Mouse (Mus musculus): Measurements from ENCODE around the gene Dnajc14.

- no peak for TF ChIP-seq CTCF (IDR thresholded peaks at IDR 0.05; ENCODE audit: borderline replicate concordance, insufficient read depth, low read depth, low read length)
- TF ChIP-seq POLR2A (IDR thresholded peaks at IDR 0.05; ENCODE audit: borderline replicate concordance, insufficient read depth, low read length) = no peak
Measured at GRCm38 (mm10) chr10:128817033-128817432, 13.2 kb downstream of the Dnajc14 start, which contains the start of gene Sarnp.

All from cerebellum, adult 2 months (tissue).